Mouse (Mus musculus) cerebellum, postnatal 25 days (tissue): ENCODE data around the gene Gfy.
A peak's percentile ranks its signal among the peaks of the same experiment; 100 is the strongest.

ENCODE experiments used
- DNase-seq, 2 experiments: peaks; one replicate each; pipeline ENCODE4 v3.0.0; 2021; ENCODE audit warnings: mixed read lengths in 2 of 2

The Gfy gene

DNA sequence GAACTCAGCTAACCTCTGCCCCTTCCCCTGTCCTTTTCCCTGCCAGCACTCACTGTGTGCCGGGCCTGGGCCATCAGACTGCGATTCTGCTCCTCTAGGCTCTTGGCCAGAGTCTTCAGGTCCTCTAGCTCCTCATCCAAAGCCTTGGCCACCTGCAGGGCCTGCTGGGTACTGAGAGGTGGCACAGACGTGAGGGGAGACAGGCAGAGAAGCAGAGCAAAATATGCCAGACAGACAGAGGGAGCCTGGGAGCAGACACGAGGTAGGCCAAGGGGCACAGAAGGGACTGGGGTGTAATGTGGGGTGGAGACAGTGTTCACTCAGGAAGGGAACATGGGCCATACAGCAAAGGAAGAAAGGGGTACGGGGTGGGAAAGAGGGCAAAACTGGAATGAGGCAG is 14.0 kb upstream of the Gfy start:
- peak; percentile 74 to 76 for DNase-seq

DNA sequence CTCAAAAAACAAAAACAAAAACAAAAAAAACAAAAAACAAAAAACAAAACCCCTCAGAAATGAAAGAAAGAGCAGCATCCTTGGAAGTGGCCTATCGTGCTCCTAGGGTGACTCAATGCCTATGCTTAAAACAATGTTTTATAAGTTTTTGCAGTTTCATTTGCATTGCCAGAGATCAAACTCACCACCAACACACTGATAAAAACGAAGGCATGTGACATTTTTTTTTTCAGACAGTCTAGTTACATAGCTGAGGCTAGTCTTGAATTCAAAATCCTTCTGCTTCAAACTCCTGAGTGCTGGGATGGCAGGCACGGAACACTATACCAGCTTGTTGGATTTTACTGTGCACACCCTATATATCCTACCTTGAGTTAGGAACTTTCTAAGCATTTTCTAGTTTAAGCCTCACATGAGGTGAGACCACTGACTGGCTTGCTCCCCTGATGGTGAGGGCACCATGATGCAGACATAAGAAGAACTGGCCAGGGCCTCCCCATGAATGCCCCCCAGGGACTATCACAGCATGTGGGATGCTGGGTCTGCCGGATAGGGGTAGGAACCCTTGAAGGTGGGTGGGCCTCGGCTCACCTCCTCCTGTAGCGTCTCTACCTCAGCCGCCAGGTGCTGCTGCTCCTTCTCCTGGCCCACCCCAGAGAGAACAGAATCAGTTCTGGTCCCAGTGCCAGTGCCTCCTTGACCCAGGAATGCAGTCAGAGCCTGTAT is 13.4 kb upstream of the Gfy start:
- DNase-seq = peak in 1 of 2 experiments; percentile 53

DNA sequence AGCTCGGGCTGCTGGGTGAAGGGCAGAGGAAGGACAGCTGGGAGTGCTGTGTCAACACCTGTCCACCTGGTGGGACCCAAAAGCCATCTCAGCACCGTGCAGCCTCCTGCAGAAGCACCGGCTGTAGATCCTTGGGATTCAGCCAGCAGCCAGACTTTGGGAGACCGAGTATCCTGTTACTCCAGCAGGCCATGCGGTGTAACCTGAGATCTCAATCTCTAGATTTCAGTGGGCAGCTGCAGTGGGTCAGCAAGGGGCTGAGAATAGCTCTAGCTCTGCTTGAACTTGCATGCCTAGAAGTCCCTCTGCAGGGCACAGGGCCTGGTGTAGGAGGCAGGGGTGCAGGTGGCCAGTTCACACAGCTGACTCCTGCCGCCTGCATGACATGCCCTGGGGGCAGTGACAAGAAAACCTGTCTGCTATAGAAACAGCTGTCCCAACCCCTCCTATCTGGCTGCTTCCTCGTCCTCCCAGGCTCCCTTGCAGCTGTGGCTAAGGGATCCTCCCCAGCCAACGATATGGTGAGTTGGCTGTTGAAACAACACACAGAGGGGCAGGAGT is 12.5 kb upstream of the Gfy start:
- DNase-seq = peak; percentile 83 to 87

DNA sequence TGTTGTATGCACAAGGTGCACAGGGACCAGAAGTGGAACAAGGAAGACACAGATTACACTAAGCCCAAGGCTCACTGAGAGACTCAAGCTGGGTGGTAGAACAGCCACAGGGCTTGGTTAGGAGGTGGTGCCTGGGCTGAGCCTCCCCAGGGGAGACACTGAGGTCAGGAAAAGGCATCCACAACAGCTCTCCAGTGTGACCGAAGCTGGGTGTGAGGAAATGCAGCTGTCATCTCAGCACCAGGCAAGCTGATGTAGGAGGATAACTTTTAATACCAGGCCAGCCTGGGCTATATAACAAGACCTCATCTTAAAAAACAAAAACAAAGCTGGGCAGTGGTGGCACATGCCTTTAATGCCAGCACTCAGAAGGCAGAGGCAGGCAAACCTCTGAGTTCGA is 11.8 kb upstream of the Gfy start:
- peak in 1 of 2 experiments; percentile 19 for DNase-seq

DNA sequence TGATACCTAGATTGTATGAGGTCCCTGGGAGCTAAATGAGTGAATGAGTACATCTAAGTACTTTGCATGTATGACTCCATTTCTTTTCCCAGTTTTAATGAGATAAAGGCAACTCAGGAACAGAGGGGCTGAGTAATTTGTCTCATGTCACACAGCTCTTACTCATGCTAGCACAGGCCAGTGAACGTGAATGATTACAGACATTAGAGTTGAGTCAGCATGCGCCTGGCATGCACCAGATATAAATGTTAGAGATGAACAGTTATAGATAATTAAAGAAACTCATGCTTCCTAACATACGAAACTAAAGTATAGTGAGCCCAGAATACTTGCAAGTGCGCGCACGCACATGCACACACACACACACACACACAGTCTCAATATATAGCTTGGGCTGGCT is 10.8 kb upstream of the Gfy start:
- DNase-seq = no peak

DNA sequence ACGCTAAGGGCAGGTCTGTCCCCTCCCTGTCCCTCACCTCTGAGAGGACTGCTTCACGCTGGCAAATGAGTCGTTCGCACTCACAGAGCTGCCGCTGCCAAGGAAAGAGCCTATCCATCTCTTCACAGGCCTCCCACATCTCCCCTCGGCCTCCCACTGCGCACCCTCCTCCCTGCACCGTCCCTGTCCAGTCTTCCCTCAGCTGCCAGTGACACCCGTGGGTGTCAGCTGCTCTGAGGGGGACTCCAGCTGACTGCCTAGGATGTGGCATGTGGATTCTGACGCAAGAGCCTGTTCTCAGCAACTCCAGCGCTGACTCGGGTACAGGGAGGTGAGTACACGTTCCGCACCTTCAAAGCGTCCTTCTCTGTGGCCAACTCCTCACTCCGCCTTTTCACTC is 10.2 kb upstream of the Gfy start:
- peak; percentile 36 to 38 for DNase-seq

DNA sequence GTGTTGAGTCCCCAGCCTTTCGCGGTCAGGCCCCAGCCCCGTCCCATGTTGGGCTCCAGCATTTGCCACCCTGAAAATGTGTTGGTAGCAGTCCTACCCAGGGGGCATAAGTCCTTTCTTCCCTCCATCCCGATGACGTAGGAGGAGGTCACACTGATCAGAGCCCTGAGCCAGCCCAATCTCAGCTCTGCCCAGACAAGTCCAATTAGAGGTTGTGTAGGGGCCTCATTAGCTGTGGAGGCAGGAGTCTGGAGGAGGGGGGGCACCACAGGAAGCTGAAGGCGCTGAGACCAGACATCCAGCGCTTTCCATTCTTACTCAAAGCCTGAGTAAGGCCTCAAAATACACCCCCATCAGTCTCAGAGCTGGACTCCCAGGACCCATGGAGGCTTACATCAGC is 6.6 kb upstream of the Gfy start:
- no peak for DNase-seq

DNA sequence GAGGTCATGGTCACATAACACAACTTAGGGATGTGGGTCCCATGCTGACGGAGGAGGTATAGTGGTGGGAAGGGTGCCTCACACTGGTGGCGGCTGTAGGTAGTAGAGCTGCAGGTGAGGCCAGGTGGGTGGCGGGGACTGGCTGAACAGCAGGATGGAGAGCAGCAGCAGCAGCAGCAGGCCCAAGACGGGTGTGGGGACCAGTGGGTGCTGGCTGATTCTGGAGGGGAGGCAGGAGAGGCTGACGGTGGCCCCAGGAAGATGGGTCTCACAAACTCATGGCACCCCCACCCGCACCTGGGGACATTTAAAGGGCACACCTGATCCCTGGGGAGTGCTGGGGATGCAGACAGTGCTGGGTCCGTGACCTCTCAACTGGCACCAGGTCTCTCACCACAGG is 4.3 kb upstream of the Gfy start:
- DNase-seq = no peak

DNA sequence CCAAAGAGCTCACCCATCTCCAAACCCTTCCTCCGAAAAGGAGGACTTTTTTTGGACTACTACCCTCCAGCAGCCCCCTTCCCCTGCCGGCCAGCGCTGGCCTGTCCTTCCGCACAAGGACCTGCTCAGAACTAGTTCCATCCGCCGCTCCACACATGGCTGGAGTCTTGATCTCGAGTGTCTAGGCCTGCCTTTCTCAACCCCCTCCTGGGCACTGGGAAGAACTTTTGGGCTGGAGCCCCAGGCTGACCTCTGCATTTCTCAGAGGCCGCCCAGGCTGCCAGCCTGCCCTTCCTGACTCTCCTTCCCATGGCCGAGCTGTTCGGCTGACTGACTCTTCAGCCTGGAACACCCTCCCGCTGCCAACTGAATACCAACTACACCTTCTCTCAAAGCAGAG is 3.2 kb upstream of the Gfy start:
- DNase-seq = peak in 1 of 2 experiments; percentile 42

DNA sequence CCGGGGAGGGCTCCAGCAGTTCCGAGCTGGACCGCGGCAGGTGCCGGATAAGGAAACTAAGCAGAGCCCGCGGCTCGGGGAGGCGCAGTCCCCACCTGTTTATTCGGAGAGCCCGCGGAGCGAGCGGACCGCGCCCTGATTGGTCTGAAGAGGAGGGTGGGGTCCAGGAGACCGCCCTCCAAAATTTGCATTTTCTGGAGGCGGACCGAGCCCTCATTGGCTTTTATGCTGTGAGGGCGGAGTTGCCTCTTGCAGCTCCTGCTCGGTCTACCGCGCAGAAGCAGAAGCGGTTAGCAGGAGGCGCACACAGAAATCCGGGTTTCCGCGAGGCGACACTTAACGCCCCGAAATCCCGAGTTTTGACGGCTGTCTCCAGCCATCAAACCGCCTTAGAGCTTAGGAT is 2.8 kb upstream of the Gfy start:
- DNase-seq = peak; percentile 89 to 91

DNA sequence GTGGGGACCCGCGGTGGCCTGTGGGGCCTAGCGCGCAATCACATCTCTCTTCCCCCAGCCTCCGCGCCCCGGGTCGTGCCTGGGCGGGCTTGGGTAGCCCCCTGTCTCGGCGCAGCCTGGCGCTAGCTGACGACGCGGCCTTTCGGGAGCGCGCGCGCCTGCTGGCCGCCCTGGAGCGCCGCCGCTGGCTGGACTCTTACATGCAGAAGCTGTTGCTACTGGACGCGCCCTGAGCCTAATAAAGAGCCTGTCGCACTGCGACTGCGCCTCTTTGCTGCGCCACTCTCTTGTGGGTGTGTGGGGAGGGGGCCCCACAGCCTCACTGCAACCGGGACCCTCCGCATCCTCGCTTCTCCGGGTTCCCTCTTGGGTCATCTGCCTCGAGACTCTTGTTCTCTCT is 2.2 kb upstream of the Gfy start:
- peak in 1 of 2 experiments; percentile 53 for DNase-seq

DNA sequence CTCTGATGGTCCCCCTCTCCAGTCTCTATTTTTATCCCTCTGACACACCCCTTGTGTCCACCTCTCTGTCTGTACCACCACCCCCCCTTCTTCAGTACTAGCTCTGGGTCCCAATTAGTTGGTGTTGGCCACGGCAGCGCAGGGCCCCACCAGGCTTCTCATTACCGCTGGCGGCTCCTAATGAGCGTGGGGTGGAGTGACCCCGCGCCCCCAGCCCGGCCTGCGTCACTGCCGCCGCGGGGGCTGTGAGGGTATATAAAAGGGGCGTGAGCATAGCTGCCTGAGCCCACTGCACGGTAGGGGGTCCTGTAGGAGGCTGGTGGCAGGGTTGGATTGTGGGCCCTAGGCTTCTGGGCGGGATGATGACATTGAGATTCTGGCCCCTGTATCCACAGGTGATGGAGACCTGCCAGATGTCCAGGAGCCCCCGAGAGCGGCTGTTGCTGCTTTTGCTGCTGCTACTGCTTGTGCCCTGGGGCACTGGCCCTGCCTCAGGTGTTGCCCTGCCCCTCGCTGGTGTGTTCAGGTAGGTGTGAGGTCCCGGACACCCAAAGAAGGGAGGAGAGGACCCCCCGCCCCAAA is 1.6 kb upstream of the Gfy start, which contains the start of gene Pth2:
TSS of gene Pth2 (plus strand) at position 100 of the 582 bp plus-strand sequence.
- peak in 1 of 2 experiments; percentile 37 for DNase-seq

DNA sequence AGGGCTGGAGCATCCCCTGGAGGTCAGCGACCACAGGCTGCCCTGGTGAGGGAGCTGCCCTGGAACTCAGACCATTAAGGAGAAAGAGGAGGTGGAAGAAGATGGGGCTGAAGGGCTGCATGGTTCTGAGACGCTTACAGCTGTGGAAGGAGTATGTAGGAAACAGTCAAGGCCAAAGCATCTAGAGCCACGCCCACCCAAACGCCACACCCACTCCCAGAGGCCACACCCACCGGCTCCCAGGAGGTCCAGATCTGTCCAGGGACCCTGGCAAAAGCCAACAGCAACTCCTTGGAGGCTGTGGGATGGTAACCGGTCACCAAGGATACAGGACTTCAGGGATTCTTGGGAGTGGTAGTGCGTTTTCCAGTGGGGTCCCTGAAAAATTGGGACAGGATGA is 819 bp downstream of the Gfy start:
- peak; percentile 10 to 39 for DNase-seq

DNA sequence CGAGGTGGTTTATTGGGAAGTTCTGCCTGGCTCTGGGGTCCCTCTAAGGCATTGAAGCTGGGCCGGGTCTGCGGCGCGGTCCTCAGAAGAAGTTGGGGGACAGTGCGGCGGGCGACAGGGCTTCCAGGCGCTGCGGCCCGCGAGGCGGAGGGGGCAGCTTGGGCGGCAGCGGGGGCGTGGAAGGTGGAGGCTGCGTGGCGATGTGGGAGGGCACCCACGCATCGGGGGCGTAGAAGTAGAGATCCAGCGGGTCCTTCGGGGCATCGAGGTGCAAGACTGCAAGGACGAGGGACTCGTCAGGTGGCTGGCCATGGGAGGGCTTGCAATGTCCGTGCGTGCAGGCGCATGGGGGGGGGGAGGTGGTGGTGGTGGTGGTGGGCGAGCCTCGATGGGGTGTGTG is 3.0 kb downstream of the Gfy start:
- DNase-seq = peak; percentile 49 to 63

DNA sequence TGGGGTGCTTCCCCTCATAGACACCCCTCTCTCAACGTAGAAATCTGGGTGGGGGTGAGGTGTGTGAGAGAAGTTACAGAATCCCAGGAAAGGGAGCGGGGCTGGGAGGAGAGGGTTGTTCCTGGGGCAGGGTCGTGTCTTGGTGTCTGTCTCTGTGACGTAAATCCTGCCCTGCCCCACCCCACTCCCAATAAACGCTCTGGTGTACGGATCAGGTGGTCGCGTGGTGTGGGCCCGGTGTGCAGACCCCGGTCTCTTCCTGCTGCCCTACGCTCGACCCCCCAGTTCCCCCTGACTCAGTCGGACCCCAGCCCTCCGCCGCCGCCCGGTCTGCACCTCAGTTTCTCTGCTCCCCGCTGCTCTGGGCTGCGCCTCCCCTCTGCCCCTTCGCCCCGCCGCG is 3.4 kb downstream of the Gfy start:
- DNase-seq = peak in 1 of 2 experiments; percentile 55

DNA sequence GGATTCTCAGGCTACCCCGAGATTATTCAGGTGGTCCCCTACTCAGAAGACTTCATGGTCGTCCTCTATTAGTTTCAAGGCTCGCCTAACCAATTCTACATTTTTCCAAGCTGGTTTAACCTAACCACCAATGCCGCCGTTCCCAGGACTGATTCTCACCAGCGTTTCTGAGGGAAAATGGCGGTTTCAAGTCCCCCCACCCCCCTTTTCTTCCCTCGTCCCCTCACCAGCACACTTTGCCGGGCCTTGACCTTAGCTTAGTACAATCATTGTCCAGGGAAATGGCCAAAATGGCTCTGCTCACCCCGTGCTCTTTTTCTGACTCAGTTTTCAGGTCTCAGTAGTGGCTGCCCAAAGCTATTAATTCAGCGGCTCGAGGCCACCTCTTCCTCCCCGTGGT is 4.0 kb downstream of the Gfy start:
- DNase-seq = no peak

DNA sequence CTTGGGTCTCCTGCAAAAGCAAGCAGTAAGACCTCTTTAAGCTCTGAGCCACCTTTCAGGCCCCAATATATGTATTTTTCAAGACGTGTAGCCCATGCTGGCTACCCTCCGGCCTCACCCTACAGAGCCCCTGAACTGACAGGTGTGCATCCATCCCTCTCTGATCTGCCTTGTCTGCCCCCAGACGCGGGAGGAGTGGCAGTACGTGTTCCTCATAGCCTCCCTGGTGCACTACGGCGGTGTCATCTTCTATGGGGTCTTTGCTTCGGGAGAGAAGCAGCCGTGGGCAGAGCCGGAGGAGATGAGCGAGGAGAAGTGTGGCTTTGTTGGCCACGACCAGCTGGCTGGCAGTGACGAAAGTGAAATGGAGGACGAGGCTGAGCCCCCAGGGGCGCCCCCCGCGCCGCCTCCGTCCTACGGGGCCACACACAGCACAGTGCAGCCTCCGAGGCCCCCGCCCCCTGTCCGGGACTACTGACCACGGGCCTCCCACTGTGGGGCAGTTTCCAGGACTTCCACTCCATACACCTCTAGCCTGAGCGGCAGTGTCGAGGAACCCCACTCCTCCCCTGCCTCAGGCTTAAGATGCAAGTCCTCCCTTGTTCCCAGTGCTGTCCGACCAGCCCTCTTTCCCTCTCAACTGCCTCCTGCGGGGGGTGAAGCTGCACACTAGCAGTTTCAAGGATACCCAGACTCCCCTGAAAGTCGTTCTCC is 4.6 kb downstream of the Gfy start:
- peak; percentile 54 to 62 for DNase-seq

DNA sequence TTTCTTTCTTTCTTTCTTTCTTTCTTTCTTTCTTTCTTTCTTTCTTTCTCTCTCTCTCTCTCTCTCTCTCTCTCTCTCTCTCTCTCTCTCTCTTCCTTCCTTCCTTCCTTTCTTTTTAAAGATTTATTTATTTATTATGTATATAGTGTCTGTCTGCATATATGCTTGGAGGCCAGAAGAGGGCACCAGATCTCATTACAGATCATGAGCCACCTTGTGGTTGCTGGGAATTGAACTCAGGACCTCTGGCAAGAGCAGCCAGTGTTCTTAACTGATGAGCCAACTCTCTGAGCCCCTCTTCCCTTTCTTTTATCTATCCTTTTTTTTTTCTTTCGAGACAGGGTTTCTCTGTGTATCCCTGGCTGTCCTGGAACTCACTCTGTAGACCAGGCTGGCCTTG is 5.6 kb downstream of the Gfy start:
- peak in 1 of 2 experiments; percentile 54 for DNase-seq

DNA sequence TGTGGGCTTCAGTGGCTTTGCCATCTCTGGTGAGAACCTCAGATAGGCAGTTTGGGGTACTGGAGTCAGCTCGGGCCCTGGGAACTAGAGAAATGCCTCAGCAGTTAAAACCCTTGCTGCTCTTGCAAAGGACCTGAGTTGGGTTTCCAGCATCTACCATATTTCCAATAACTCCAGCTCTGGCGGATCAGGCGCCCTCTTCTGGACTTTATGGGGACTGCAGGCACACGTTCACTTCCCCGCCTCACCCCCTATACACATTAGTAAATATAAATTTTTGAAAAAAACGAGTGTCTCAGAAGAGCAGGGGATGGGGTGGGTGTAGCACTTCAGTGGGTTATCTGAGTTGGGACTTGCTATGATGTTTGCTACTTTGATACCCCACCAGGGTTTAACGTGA is 6.4 kb downstream of the Gfy start:
- DNase-seq = peak; percentile 59 to 78

DNA sequence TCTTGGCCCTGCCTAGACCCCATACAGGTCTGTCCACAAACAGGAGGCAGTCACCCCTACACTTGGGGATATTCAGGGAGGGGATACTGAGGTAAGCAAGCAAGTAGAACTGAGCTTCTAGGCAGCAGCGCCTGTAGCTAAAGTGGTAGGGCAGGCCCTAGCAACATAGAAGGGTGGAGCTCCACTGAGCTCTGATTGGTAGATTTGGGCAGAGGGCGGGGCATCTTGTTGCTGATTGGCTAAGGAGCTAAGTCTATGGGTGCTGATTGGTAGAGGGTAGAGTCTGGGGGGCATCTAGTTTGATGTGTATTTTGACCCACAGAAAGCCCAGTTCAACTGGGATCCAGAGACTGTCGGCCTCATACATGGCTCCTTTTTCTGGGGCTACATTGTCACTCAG is 9.9 kb downstream of the Gfy start:
- peak; percentile 77 to 83 for DNase-seq

DNA sequence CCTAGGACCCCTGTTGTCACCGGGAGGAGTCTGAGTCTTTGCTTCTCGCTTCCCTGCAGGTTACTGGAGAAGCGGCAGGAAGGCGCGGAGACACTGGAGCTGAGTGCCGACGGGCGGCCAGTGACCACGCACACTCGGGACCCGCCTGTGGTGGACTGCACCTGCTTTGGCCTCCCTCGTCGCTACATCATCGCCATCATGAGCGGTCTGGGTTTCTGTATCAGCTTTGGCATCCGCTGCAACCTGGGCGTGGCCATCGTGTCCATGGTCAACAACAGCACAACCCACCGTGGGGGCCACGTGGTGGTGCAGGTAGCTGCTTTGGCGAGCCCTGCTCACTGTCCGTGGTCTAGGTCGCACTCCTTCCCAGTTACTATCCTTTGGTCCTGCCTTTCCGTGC is 10.7 kb downstream of the Gfy start:
- DNase-seq = peak; percentile 70 to 75

DNA sequence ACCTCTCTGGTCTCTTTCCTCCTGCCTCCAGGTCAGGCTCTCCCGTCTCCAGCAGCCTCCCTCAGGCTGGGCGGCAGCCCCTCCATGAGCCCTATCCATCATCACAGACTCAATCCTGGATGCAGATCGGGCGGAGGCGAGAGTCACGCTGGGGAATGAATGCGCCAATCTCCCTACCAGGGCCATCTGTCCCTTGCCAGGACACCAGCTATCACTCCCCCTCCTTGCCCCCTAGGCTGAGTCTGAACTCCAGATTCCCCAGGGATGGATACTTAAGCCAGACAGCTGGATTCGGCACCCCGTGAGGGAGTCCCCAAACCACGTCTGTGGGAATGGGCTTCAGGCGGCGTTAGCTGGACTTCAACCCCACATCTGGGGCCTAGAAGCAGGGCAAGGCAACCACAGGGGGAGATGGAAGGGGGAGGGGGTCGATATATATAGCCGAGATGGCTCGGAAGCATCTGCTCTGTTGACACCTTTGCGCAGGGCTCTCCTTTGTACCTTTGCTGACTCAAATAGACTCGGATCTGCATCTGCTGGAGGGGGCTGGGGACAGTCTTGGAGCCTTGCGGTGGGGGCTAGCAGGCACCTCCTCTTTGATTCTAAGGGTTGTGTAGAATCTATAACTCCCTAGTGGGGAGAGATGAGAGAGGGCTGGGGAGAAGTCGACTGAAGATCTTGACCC is 11.5 kb downstream of the Gfy start:
- DNase-seq = peak; percentile 87

DNA sequence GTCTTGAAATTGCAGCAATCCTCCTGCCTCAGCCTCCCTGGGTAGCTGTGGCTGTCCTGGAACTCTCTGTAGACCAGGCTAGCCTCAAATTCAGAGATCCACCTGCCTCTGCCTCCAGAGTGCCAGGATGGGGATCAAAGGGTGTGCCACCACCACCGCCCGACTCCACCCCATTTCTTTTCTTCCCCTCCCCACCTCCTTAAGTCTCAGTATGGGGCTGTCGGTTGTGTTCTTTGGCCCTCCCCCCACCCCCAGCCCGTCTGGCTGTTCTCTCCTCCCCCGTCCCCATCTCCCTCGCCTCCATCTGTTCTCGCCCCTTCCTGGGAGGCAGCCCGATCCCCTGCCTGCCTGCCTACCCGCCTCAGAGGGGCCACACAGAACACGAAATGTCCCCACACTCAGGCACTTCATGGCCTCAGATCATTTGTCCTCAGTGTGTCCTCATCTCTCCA is 12.4 kb downstream of the Gfy start:
- DNase-seq = peak; percentile 77 to 80
